Mouse (Mus musculus) MEL (cell line): Measurements from ENCODE around the gene Il1rapl2. TPM values are rescaled to one million over a fixed set of nuclear protein-coding genes. Genes with fewer than 3 reads are reported as not detected.

ENCODE experiments used
- DNase-seq: peaks from one replicate; pipeline ENCODE4 v3.0.0; 2011; ENCODE audit warnings: low read depth, low spot score
- H3K27ac ChIP-seq: 2 replicates; pipeline ENCODE4 v1.5.1; 2012; ENCODE audit warnings: low read depth, mild to moderate bottlenecking, control low read depth, low read length, moderate library complexity; ENCODE audit not compliant: control insufficient read depth
- H3K27me3 ChIP-seq, 2 experiments: fragments of 150-350 bp in 1 of 2; sonication (generic) in 1 of 2; 2 replicates each; pipeline ENCODE4 v1.6.1; 2012; ENCODE audit warnings: low read length in 2 of 2, mild to moderate bottlenecking in 2 of 2, improper control_type of control experiment in 1 of 2, moderate library complexity in 1 of 2; ENCODE audit not compliant: insufficient read depth in 2 of 2, control insufficient read depth in 1 of 2
- H3K36me3 ChIP-seq, 2 experiments: 2 replicates each; pipeline ENCODE4 v1.6.1; 2012 to 2014; ENCODE audit warnings: low read length in 2 of 2, improper control_type of control experiment in 1 of 2, inconsistent platforms in 1 of 2, mild to moderate bottlenecking in 1 of 2; ENCODE audit not compliant: insufficient read depth in 2 of 2, control insufficient read depth in 1 of 2
- H3K4me1 ChIP-seq, 2 experiments: fragments of 150-350 bp in 1 of 2; sonication (generic) in 1 of 2; 2 replicates each; pipeline ENCODE4 v1.6.1; 2012; ENCODE audit warnings: low read length in 2 of 2, improper control_type of control experiment in 1 of 2, mild to moderate bottlenecking in 1 of 2; ENCODE audit not compliant: insufficient read depth in 2 of 2, control insufficient read depth in 1 of 2
- H3K4me3 ChIP-seq, 2 experiments: fragments of 150-350 bp in 1 of 2; sonication (generic) in 1 of 2; 2 replicates each; pipeline ENCODE4 v1.5.1; 2012; ENCODE audit warnings: low read depth in 2 of 2, low read length in 2 of 2, mild to moderate bottlenecking in 2 of 2, moderate library complexity in 2 of 2, control low read depth in 1 of 2, improper control_type of control experiment in 1 of 2; ENCODE audit not compliant: control insufficient read depth in 1 of 2, insufficient read depth in 1 of 2
- H3K79me2 ChIP-seq: 2 replicates; pipeline ENCODE4 v1.6.1; 2012; ENCODE audit warnings: mild to moderate bottlenecking, low read length, moderate library complexity; ENCODE audit not compliant: control insufficient read depth, poor library complexity, insufficient read depth
- H3K9ac ChIP-seq: 2 replicates; pipeline ENCODE4 v1.6.1; 2012; ENCODE audit warnings: low read depth, mild to moderate bottlenecking, control low read depth, low read length, moderate library complexity; ENCODE audit not compliant: control insufficient read depth, poor library complexity, severe bottlenecking
- H3K9me3 ChIP-seq: fragments of 150-350 bp; sonication (generic); replicated peaks from 2 replicates; pipeline ENCODE4 v1.6.1; 2012; ENCODE audit warnings: mild to moderate bottlenecking, low read length, improper control_type of control experiment, moderate library complexity; ENCODE audit not compliant: insufficient read depth
- BHLHE40 ChIP-seq: IDR thresholded peaks from 2 replicates; pipeline ENCODE4 v1.6.1; 2012; ENCODE audit warnings: low read depth, mild to moderate bottlenecking, inconsistent platforms, low read length, improper control_type of control experiment, borderline replicate concordance
- CHD1 ChIP-seq: IDR thresholded peaks from 2 replicates; pipeline ENCODE4 v1.6.1; 2012; ENCODE audit warnings: low read depth, mild to moderate bottlenecking, inconsistent platforms, low read length, improper control_type of control experiment
- CHD2 ChIP-seq: IDR thresholded peaks from 2 replicates; pipeline ENCODE4 v1.6.1; 2011; ENCODE audit warnings: low read length, improper control_type of control experiment
- E2F4 ChIP-seq: IDR thresholded peaks from 2 replicates; pipeline ENCODE4 v1.6.1; 2011; ENCODE audit warnings: low read depth, low read length, improper control_type of control experiment, borderline replicate concordance
- EP300 ChIP-seq, 2 experiments: IDR thresholded peaks; 2 replicates each; pipeline ENCODE4 v1.6.1; 2011; ENCODE audit warnings: improper control_type of control experiment in 2 of 2, low read length in 2 of 2, low read depth in 1 of 2, mild to moderate bottlenecking in 1 of 2
- ETS1 ChIP-seq: IDR thresholded peaks from 2 replicates; pipeline ENCODE4 v1.6.1; 2012; ENCODE audit warnings: low read depth, mild to moderate bottlenecking, inconsistent platforms, low read length, improper control_type of control experiment, moderate library complexity
- HCFC1 ChIP-seq: IDR thresholded peaks from 2 replicates; pipeline ENCODE4 v1.6.1; 2012; ENCODE audit warnings: low read depth, mild to moderate bottlenecking, inconsistent platforms, low read length, improper control_type of control experiment, moderate library complexity
- JUND ChIP-seq: IDR thresholded peaks from 2 replicates; pipeline ENCODE4 v1.6.1; 2011; ENCODE audit warnings: low read depth, mild to moderate bottlenecking, improper control_type of control experiment, low read length
- KAT2A ChIP-seq: conservative IDR thresholded peaks from 2 replicates; pipeline ENCODE4 v1.6.1; 2012; ENCODE audit warnings: low read depth, low read length, improper control_type of control experiment, inconsistent platforms
- MAX ChIP-seq: IDR thresholded peaks from 2 replicates; pipeline ENCODE4 v1.6.1; 2011; ENCODE audit warnings: low read length, improper control_type of control experiment
- MAZ ChIP-seq: IDR thresholded peaks from 2 replicates; pipeline ENCODE4 v1.6.1; 2012; ENCODE audit warnings: low read depth, mild to moderate bottlenecking, inconsistent platforms, low read length, improper control_type of control experiment
- MXI1 ChIP-seq: IDR thresholded peaks from 2 replicates; pipeline ENCODE4 v1.6.1; 2011; ENCODE audit warnings: mild to moderate bottlenecking, low read depth, low read length, improper control_type of control experiment
- MYB ChIP-seq: IDR thresholded peaks from 2 replicates; pipeline ENCODE4 v1.6.1; 2011; ENCODE audit warnings: mild to moderate bottlenecking, low read depth, low read length, improper control_type of control experiment
- MYC ChIP-seq: IDR thresholded peaks from 2 replicates; pipeline ENCODE4 v1.6.1; 2011; ENCODE audit warnings: low read depth, mild to moderate bottlenecking, low read length, improper control_type of control experiment, moderate library complexity
- NELFE ChIP-seq: IDR thresholded peaks from 2 replicates; pipeline ENCODE4 v1.6.1; 2011; ENCODE audit warnings: low read depth, low read length, improper control_type of control experiment
- NRF1 ChIP-seq: IDR thresholded peaks from 2 replicates; pipeline ENCODE4 v1.6.1; 2014; ENCODE audit warnings: low read depth, mild to moderate bottlenecking, inconsistent platforms, low read length, improper control_type of control experiment, moderate library complexity; ENCODE audit not compliant: poor library complexity, insufficient read depth, severe bottlenecking
- POLR2AphosphoS2 ChIP-seq: IDR thresholded peaks from 2 replicates; pipeline ENCODE4 v1.6.1; 2011; ENCODE audit warnings: low read length, improper control_type of control experiment
- POLR2AphosphoS5 ChIP-seq: IDR thresholded peaks from 2 replicates; pipeline ENCODE4 v1.6.1; 2012; ENCODE audit warnings: low read depth, borderline replicate concordance, mild to moderate bottlenecking, inconsistent platforms, low read length, moderate library complexity, mixed read lengths
- RAD21 ChIP-seq: IDR thresholded peaks from 2 replicates; pipeline ENCODE4 v1.6.1; 2011; ENCODE audit warnings: mild to moderate bottlenecking, low read depth, low read length, improper control_type of control experiment
- RCOR1 ChIP-seq: IDR thresholded peaks from 2 replicates; pipeline ENCODE4 v1.6.1; 2012; ENCODE audit warnings: low read depth, mild to moderate bottlenecking, inconsistent platforms, low read length, improper control_type of control experiment
- SMC3 ChIP-seq: IDR thresholded peaks from 2 replicates; pipeline ENCODE4 v1.6.1; 2011; ENCODE audit warnings: low read depth, low read length, improper control_type of control experiment
- TCF12 ChIP-seq: IDR thresholded peaks from 2 replicates; pipeline ENCODE4 v1.6.1; 2014; ENCODE audit warnings: low read depth, mild to moderate bottlenecking, inconsistent platforms, low read length, improper control_type of control experiment, moderate library complexity
- USF1 ChIP-seq: IDR thresholded peaks from 2 replicates; pipeline ENCODE4 v1.6.1; 2014; ENCODE audit warnings: low read depth, mild to moderate bottlenecking, inconsistent platforms, low read length, improper control_type of control experiment, moderate library complexity
- ZC3H11A ChIP-seq: IDR thresholded peaks from 2 replicates; pipeline ENCODE4 v1.6.1; 2012; ENCODE audit warnings: low read depth, mild to moderate bottlenecking, inconsistent platforms, low read length, improper control_type of control experiment
- ZNF384 ChIP-seq: IDR thresholded peaks from 2 replicates; pipeline ENCODE4 v1.6.1; 2012; ENCODE audit warnings: low read depth, mild to moderate bottlenecking, inconsistent platforms, low read length, improper control_type of control experiment
- polyA plus RNA-seq, 2 experiments: library from polyadenylated mRNA; stranded (reverse) in 1 of 2; unstranded in 1 of 2; fragments of >175 nt in 1 of 2; fragments of >200 nt in 1 of 2; gene quantifications; 2 replicates each; pipeline versions ENCODE4 v1.2.1 to v1.2.4; 2012; ENCODE audit warnings: low replicate concordance in 2 of 2, low read depth in 1 of 2; ENCODE audit not compliant: insufficient read length in 2 of 2, insufficient read depth in 1 of 2, missing spikeins in 1 of 2
- total RNA-seq: library from RNA; depleted of rRNA; stranded (reverse); fragments of 300-350 nt; gene quantifications from 2 replicates; pipeline ENCODE4 v1.2.3, GENCODE M21; 2012

Il1rapl2 gene
- total and polyA plus RNA-seq, 3 experiments = not detected

GRCm38 (mm10) chrX:137548348-137548747 lies 22.1 kb upstream of the Il1rapl2 start:
- no peak for DNase-seq
- Histone ChIP-seq H3K27me3 (no peaks in the 10 kb centered on the region), H3K36me3 (no peaks in the 10 kb centered on the region), H3K4me1 (no peaks in the 10 kb centered on the region), H3K9me3 (no peaks in the 10 kb centered on the region), H3K27ac (no peak overlapping the region), H3K79me2 (no peaks in the 10 kb centered on the region), H3K4me3 (no peak overlapping the region), H3K9ac (no peak overlapping the region)
- TF ChIP-seq CHD2 = no peak

DNA sequence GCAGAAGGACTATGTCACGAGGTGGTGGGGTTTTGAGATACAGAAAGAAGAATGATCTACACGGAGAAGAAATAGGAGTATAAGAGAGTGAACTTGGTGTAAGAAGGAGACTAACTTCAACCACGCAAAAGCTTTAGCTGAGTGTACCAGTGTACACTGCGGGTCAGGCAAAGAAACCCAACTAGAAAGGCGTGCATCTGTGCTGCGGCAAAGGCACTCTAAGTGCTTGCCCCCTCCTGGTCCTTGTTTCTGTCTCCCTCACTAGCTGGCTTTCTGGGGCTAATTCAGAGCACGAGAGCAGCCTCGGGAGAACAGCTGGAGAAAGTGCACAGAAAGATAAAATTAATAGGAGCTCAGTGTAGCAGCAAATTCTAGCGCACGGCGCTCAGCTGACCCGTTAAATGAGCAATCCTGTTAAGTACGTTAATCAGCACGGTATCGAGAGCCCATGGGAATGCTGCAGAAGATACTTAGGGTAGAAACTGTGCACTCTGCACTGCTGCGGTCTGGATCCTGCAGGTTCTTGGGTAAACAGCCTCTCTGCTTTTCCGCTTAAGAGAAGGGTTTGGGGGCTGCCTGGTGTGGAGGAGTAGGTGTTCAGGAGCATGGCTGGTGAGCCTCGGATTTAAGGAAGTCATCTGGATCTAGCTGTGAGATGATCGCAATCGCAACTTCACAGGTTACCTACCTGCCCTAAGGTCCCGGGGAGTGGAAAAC lies 778 bp upstream of the Il1rapl2 start:
- no peak overlapping the region for H3K27ac ChIP-seq
- TF ChIP-seq RCOR1 (no peak), SMC3 (no peak), EP300 (IDR thresholded peaks at IDR 0.05; ENCODE audit: low read depth in 1 of 2, low read length in 2 of 2) (no peak), ZC3H11A (no peak), POLR2AphosphoS2 (no peak), POLR2AphosphoS5 (no peak), JUND (no peak), CHD2 (no peak), BHLHE40 (no peak)
- TF ChIP-seq, all 39 proteins: peak for 0
- no peaks in the 10 kb centered on the region for H3K27me3 ChIP-seq
- no peaks in the 10 kb centered on the region for H3K9me3 ChIP-seq
- no peaks in the 10 kb centered on the region for H3K4me1 ChIP-seq
- no peaks in the 10 kb centered on the region for H3K36me3 ChIP-seq
- no peak overlapping the region for H3K4me3 ChIP-seq
- H3K79me2 ChIP-seq = no peaks in the 10 kb centered on the region
- H3K9ac ChIP-seq = no peak overlapping the region
- DNase-seq = no peak

- no peaks in the 10 kb centered on the region for H3K9me3 ChIP-seq
Observed at GRCm38 (mm10) chrX:137582656-137583055, 12.2 kb downstream of the Il1rapl2 start.

More at GRCm38 (mm10) chrX:137582656-137583055, 12.2 kb downstream of the Il1rapl2 start:
- Histone ChIP-seq H3K4me3 (no peak overlapping the region), H3K79me2 (no peaks in the 10 kb centered on the region), H3K4me1 (no peaks in the 10 kb centered on the region), H3K9ac (no peak overlapping the region), H3K27ac (no peak overlapping the region), H3K27me3 (no peaks in the 10 kb centered on the region), H3K36me3 (no peaks in the 10 kb centered on the region)
- no peak for DNase-seq
- TF ChIP-seq EP300 (IDR thresholded peaks at IDR 0.05; ENCODE audit: low read depth in 1 of 2, low read length in 2 of 2) = no peak
- TF ChIP-seq TCF12 = no peak
- no peak for TF ChIP-seq MYB
- TF ChIP-seq CHD1 = no peak
- no peak for TF ChIP-seq MAX
- TF ChIP-seq MAZ = no peak
- no peak for TF ChIP-seq E2F4
- TF ChIP-seq HCFC1 = no peak
- no peak for TF ChIP-seq ZNF384
- no peak for TF ChIP-seq KAT2A
- no peak for TF ChIP-seq POLR2AphosphoS2
- TF ChIP-seq MXI1 = no peak
- no peak for TF ChIP-seq USF1
- no peak for TF ChIP-seq NELFE
- no peak for TF ChIP-seq SMC3
- no peak for TF ChIP-seq ETS1
- no peak for TF ChIP-seq NRF1
- no peak for TF ChIP-seq RAD21
- no peak for TF ChIP-seq MYC
